Mouse (Mus musculus): ENCODE data around the gene Jak2.

Gene Jak2

DNA sequence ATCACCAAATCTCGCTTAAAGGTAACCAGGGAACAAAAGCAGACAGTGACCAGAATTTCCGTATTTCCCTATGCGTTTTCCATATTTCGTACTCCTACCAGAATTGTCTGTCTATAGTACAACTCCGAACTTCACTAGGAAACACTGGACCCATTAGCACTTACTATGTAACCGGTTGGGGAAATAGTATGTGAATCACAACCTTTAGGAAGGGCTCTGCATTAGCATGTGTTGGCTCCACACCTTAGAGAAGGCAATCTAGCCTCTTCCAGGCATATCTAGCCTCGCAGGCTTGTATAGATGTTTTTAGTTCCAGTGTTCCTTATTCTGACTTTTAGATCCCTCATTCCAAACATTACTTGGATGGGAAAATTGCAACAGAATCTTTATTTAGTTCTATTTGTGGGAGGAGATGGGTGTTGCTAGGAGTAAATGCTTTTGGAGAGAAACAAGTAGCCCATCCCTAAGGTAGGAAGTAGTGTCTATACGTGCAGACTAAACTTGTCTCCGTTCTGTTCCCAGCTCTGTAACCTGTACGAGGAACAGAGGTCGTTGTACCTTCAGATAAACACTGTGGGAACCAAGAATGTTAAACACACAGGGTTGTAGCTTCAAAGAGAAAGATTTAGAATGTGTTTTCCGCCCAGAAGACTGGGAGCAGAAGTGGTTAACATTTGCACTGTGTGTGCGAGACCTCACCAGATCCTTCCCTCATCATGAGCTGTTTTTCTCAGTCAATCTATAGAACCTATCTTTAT is 110.7 kb downstream of the Jak2 start:
- no peak for DNase-seq (ENCODE audit: low spot score)

All from ovary, adult 18-20 months (tissue).